Mouse (Mus musculus): ENCODE results near the gene Rnf182.
A peak's percentile ranks its signal among the peaks of the same experiment; 100 is the strongest.

Gene Rnf182

DNA sequence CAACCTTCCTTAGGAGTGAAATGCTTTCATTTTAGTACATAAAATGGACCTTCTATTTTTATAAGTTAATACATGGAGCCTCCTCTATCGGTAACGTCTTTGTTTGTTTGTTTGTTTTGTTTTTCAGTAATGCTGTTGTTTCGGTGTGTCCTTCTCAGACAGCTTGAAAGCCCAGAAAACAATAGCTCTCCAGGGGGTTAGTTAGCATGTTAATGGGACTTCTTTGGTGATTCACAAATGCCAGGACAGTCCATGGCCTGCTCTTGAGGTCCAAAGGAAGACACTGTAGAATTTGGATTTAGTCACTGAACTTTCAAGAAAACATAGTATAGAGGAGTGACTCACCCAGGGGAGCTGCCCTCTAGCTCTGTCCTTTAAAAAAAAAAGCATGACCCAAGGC lies 843 bp upstream of the Rnf182 start:
- no peak for DNase-seq

- DNase-seq: no peak
Observed at GRCm38 (mm10) chr13:43615194-43615576, 325 bp upstream of the Rnf182 start.

DNA sequence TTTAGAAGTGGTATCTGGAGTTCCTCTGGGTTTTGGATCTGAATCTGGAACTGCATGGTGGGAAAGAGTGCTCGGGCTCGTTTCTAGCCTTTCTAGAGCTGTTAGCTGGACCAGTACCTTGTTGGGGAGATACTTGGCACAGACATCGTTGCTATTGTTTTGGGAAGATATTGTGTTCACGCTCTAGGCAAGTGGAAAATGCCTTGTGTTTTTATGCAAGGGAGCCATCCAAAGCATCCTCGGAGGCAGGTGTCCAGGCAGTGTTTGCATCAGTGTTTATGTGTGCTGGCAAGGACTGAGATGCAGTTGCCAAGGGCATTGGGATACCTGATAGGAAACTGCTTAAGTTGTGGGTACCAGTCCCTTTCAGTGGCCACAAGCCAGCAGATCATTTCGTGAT lies 1.0 kb downstream of the Rnf182 start:
- DNase-seq: no peak

DNA sequence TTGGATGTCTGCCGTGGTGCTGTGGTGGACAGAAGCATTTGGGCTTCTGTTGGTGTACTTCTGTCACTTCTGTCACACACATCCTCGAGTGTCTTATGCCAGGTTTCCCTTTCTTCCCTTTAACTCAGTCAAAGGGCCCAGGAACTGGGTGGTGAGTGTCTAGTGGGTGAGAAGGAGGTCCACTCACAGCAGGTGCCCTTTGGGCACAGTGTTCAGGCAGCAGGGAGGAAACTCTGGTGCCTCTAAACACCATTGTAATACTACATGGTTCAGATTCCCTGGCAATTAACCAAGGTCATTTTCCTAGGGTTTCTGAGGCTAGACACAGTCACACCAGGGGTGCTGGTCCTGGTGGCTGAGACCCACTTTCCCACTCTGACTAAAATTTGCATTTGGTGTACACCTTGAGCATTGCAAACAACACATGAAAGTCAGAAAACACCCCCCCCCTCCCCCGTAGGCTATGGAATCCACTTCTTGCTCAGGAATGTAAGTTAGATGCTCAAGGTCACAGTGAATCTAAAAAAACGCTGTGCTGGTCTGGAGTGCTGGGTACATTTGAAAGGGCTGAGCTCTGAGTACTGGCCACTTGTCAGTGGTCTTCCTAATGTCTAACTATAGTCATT lies 4.2 kb downstream of the Rnf182 start:
- no peak for DNase-seq

GRCm38 (mm10) chr13:43627922-43628321 lies 12.4 kb downstream of the Rnf182 start:
- no peak for DNase-seq

GRCm38 (mm10) chr13:43629785-43630184 lies 14.3 kb downstream of the Rnf182 start:
- DNase-seq: no peak

- DNase-seq: no peak
Observed at GRCm38 (mm10) chr13:43631266-43631665, 15.8 kb downstream of the Rnf182 start.

DNA sequence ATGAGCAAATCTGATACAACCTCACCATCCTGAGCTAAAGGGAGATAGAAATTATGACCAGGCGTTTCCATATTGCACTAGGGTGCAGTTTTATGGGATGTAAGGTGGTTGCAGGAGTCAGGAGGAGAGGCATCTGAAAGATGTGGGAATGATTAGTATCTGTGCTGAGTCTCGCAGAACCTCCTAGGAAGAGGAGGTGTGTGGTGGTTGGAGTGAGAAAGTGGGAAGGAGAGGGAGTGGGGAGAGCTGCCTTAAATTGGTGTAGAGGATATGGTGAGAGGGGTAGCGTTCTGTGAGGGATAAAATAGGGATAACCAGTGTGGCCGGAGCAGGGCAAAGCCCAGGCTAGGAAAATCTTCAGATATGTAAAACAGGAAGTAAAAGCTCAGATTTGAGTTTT lies 17.5 kb downstream of the Rnf182 start:
- DNase-seq: no peak

- DNase-seq: no peak
Observed at GRCm38 (mm10) chr13:43637720-43638119, 22.2 kb downstream of the Rnf182 start.

- DNase-seq: no peak
Observed at GRCm38 (mm10) chr13:43644991-43645390, 29.5 kb downstream of the Rnf182 start.

GRCm38 (mm10) chr13:43648556-43648955 lies 33.0 kb downstream of the Rnf182 start:
- DNase-seq: no peak

DNA sequence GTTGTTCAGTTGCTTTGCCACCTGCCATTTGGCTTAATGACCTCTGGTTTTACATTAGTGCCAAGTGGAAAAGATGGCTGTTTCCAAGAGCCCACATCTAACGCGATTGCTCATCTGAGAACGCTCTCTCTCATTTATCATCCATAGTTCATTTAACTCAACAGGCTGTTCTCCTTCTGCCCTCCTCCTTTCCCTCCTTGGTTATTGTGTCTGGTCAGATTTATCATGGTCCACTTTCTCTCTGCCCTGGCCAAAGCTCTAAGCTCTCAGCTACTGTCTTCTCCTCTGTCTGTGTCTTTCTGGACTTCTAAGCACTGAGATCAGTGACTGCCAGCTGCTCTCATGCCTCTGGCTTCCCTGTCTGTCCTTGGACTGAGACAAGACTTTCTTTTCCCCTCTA lies 35.8 kb downstream of the Rnf182 start:
- DNase-seq: no peak

DNA sequence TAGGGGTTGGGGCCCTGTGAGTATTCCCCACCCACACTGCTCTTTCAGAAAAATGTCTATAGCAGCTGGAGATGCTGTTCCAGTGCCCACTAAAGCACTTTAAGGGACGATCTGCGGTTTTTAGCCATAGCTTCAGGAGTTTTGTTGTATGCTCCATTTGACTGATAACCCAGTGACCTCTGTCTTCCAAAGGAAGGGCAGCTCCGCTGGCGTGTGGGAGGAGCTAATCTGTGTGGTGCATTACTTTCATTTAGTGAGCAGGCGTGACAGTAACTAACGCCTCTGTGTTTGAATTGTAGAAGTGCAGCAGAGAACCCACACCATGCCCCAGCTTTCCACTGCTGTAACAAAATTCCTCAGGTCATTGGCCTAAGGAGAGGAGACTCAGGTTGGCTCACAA lies 38.6 kb downstream of the Rnf182 start:
- DNase-seq: no peak

GRCm38 (mm10) chr13:43663225-43663624 lies 47.7 kb downstream of the Rnf182 start:
- no peak for DNase-seq

GRCm38 (mm10) chr13:43666130-43666529 lies 50.6 kb downstream of the Rnf182 start:
- DNase-seq: no peak

- no peak for DNase-seq
Observed at GRCm38 (mm10) chr13:43666920-43667319, 51.4 kb downstream of the Rnf182 start.

GRCm38 (mm10) chr13:43677159-43677882 lies 61.8 kb downstream of the Rnf182 start:
- DNase-seq: no peak

- no peak for DNase-seq
Observed at GRCm38 (mm10) chr13:43677883-43678244, 62.4 kb downstream of the Rnf182 start.

DNA sequence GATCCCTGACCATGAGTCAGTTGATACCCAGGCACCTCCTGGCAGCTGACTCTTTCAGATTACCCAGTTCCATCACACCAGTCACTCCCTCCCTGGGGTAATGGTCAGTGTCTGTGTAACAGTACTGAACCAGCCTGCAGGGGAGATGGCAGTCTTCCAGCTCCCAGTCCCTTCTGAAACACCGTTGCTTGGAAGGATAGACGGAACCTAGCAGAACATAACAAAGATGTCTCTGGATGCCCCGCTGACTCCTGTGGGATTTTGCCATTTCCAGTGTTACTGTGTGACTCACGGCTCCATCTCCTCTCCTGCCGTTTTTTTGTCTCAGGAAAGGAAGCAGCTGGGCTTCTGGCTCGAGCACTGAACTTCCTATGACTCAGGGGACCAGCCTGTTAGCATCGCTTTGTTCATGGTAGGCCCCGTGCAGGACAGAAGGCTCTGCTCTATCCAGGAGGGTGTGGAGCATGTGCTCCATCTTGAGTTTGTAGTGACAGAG lies 69.0 kb downstream of the Rnf182 start:
- DNase-seq: peak; percentile 59 to 62

- no peak for DNase-seq
Observed at GRCm38 (mm10) chr13:43688065-43688464, 72.6 kb downstream of the Rnf182 start.

- DNase-seq: no peak
Observed at GRCm38 (mm10) chr13:43691755-43692154, 76.2 kb downstream of the Rnf182 start.

GRCm38 (mm10) chr13:43695521-43695920 lies 80.0 kb downstream of the Rnf182 start:
- no peak for DNase-seq

DNA sequence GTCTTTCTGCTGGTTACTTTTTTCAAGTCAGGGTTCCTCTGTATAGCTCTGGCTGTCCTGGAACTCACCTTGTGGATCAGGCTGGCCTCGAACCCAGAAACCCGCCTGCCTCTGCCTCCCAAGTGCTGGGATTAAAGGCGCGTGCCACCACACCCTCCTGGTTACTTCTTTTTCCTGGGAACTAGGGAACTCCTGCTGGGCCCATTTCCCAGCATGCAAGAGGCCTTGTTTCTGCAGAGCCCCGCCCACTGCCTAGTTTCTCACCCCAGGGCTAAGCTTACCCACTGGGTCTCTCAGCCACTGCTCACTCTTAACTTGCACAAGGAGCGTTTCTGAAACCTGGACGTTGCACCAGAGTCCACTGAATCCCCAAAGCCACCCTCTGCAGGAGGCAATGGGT lies 80.5 kb downstream of the Rnf182 start:
- DNase-seq: no peak

DNA sequence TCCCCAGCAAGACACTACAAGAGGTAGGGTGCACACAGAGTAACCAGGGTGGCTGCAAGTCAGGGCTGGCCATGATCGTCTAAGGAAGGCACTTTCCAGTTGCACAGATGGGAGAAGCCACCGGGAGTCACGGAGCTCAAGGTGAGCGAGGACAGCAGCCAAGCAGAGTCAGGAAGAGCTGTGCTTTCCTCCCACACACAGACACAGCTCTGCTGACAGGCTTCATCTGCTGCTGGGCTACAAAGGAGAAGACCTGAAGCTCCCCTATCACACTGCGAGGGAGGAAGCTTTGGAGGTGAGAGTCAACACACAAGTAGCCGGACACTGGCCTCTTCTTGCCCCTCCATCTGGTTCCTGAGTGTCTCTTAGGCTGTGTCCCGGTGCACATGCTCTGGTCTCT lies 83.0 kb downstream of the Rnf182 start:
- peak in 1 of 2 experiments; percentile 21 for DNase-seq

GRCm38 (mm10) chr13:43703471-43703870 lies 88.0 kb downstream of the Rnf182 start:
- DNase-seq: peak; percentile 33 to 53
